ENCODE assay signal across 8 mouse cellular contexts in the genomic region with DNA sequence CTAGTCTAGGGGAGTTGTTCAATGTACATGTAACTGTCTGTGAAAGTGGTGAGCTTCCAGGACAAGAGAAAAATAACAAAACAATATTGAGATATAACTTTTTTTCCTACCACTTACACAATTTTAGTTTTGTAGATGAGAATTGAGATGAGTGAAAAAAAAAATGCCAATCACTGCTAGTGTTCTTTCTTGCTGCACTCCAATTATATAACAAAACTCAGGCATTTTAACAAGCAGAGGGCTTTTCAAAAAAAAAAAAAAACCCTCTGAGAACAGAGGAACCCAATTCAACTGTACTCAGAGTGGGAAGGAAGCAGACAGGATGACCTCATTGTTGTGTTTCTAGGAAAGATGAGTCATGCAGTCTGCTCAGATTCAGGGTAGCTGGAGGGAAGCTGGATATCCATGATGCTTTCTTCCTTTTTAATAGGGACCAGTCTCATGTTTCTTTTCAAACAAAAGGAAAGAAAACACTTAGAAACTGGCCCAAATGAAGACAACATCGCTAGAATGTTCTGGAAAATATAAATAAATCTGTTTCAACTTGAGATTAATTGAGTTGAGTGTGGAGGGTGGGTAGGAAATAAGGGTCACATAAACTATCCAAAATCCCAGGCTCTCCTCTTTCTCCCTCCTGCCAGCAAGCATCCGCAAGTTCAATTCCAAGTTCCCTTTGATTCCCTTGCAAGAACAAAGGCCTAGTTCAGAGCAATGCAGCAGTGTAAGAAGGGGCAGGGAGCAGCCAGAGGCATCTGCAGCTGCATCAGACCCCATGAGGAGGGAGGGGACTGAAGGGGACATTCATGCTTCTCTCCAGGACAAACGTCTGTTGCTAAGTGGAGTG.
DNase-seq lines count a peak whose midpoint lies in the region; ATAC-seq and TF ChIP-seq lines count a peak whose summit lies in the region.

No protein-coding gene starts in this region.

- H3K9me3 ChIP-seq in kidney, postnatal 0 days (replicated peaks; ENCODE audit: low read length), result no peaks in the 10 kb centered on the region
- no peaks in the 10 kb centered on the region for H3K9me3 ChIP-seq in embryonic facial prominence, embryonic 11.5 days (replicated peaks; ENCODE audit: control insufficient read depth, low read length)
- no peaks in the 10 kb centered on the region for H3K9me3 ChIP-seq in hindbrain, embryonic 12.5 days (replicated peaks)
- H3K9me3 ChIP-seq in midbrain, embryonic 14.5 days (ENCODE audit: control insufficient read depth, low read length), result no peaks in the 10 kb centered on the region
- H3K9me3 ChIP-seq in liver, postnatal 0 days (ENCODE audit: low read length), result no peaks in the 10 kb centered on the region

- DNase-seq in kidney, postnatal 0 days (ENCODE audit: low spot score), result peak; percentile 85
- DNase-seq in kidney, adult 18-20 months, result no peak
- peak; percentile 62 for DNase-seq in embryonic facial prominence, embryonic 11.5 days (ENCODE audit: low spot score)
- peak; percentile 21 for DNase-seq in midbrain, embryonic 14.5 days
- DNase-seq in urinary bladder, adult 18-20 months (ENCODE audit: low spot score in 2 of 2), result no peak
- no peak for DNase-seq in liver
- no peak for DNase-seq in liver, postnatal 0 days

- H3K4me2 ChIP-seq in kidney, postnatal 0 days (ENCODE audit: low read length), result no peak overlapping the region
- no peak overlapping the region for H3K4me2 ChIP-seq in embryonic facial prominence, embryonic 11.5 days (ENCODE audit: low read depth, low read length)
- H3K4me2 ChIP-seq in hindbrain, embryonic 12.5 days (replicated peaks), result no peak overlapping the region
- no peak overlapping the region for H3K4me2 ChIP-seq in midbrain, embryonic 14.5 days (ENCODE audit: low read length)
- no peak overlapping the region for H3K4me2 ChIP-seq in liver, postnatal 0 days (ENCODE audit: low read depth, low read length)

- H3K27ac ChIP-seq in kidney, postnatal 0 days, result no peak overlapping the region
- peak overlapping the region; percentile 16; the same call in 1 of the 2 replicates for H3K27ac ChIP-seq in embryonic facial prominence, embryonic 11.5 days (replicated peaks; ENCODE audit: low read depth, low read length)
- no peak overlapping the region for H3K27ac ChIP-seq in hindbrain, embryonic 12.5 days
- no peak overlapping the region for H3K27ac ChIP-seq in midbrain, embryonic 14.5 days (replicated peaks; ENCODE audit: low read depth, low read length)
- no peak overlapping the region for H3K27ac ChIP-seq in liver, postnatal 0 days (ENCODE audit: low read depth)

- H3K27me3 ChIP-seq in kidney, postnatal 0 days (ENCODE audit: insufficient read depth, low read length), result no peaks in the 10 kb centered on the region
- no peaks in the 10 kb centered on the region for H3K27me3 ChIP-seq in embryonic facial prominence, embryonic 11.5 days (ENCODE audit: control insufficient read depth, insufficient read depth, low read length)
- no peaks in the 10 kb centered on the region for H3K27me3 ChIP-seq in hindbrain, embryonic 12.5 days
- no peaks in the 10 kb centered on the region for H3K27me3 ChIP-seq in midbrain, embryonic 14.5 days (ENCODE audit: control insufficient read depth, insufficient read depth, low read length)
- no peaks in the 10 kb centered on the region for H3K27me3 ChIP-seq in liver, postnatal 0 days (ENCODE audit: insufficient read depth, low read length)

- no peak overlapping the region for H3K9ac ChIP-seq in kidney, postnatal 0 days (ENCODE audit: low read depth, low read length)
- no peak overlapping the region for H3K9ac ChIP-seq in embryonic facial prominence, embryonic 11.5 days (replicated peaks; ENCODE audit: low read length)
- H3K9ac ChIP-seq in hindbrain, embryonic 12.5 days, result no peak overlapping the region
- no peak overlapping the region for H3K9ac ChIP-seq in midbrain, embryonic 14.5 days (replicated peaks; ENCODE audit: low read length)
- no peak overlapping the region for H3K9ac ChIP-seq in liver, postnatal 0 days (replicated peaks)

- H3K4me1 ChIP-seq in kidney, postnatal 0 days (replicated peaks; ENCODE audit: insufficient read depth, low read length), result no peaks in the 10 kb centered on the region
- H3K4me1 ChIP-seq in embryonic facial prominence, embryonic 11.5 days (ENCODE audit: control insufficient read depth, insufficient read depth, low read length), result no peaks in the 10 kb centered on the region
- H3K4me1 ChIP-seq in hindbrain, embryonic 12.5 days, result 0 out of 2 replicates have a peak, but pooled peaks cover 4% of the 10 kb centered on the region
- H3K4me1 ChIP-seq in midbrain, embryonic 14.5 days (ENCODE audit: control insufficient read depth, insufficient read depth, low read length), result peaks cover 5% of the 10 kb centered on the region; the same call in 1 of the 2 replicates
- H3K4me1 ChIP-seq in liver, postnatal 0 days (ENCODE audit: insufficient read depth), result no peaks in the 10 kb centered on the region

- TF ChIP-seq CTCF in kidney, postnatal 0 days (IDR thresholded peaks at IDR 0.05; ENCODE audit: low read depth), result no peak
- no peak for TF ChIP-seq CTCF in liver, postnatal 0 days (IDR thresholded peaks at IDR 0.05; ENCODE audit: low read depth)

- H3K36me3 ChIP-seq in kidney, postnatal 0 days (ENCODE audit: insufficient read depth, low read length), result no peaks in the 10 kb centered on the region
- H3K36me3 ChIP-seq in embryonic facial prominence, embryonic 11.5 days (replicated peaks; ENCODE audit: control insufficient read depth, insufficient read depth, low read depth, low read length), result no peaks in the 10 kb centered on the region
- no peaks in the 10 kb centered on the region for H3K36me3 ChIP-seq in hindbrain, embryonic 12.5 days
- no peaks in the 10 kb centered on the region for H3K36me3 ChIP-seq in midbrain, embryonic 14.5 days (ENCODE audit: control insufficient read depth, insufficient read depth, low read length)
- no peaks in the 10 kb centered on the region for H3K36me3 ChIP-seq in liver, postnatal 0 days (replicated peaks; ENCODE audit: insufficient read depth, low read length)

- H3K4me3 ChIP-seq in kidney, postnatal 0 days (replicated peaks; ENCODE audit: low read depth, low read length), result no peak overlapping the region
- no peak overlapping the region for H3K4me3 ChIP-seq in embryonic facial prominence, embryonic 11.5 days (ENCODE audit: low read depth, low read length)
- H3K4me3 ChIP-seq in hindbrain, embryonic 12.5 days, result no peak overlapping the region
- H3K4me3 ChIP-seq in midbrain, embryonic 14.5 days (replicated peaks; ENCODE audit: low read depth, low read length), result no peak overlapping the region
- no peak overlapping the region for H3K4me3 ChIP-seq in liver, postnatal 0 days (ENCODE audit: low read depth, low read length)

- 27% methylated on average over 3 of the region's 3 CpGs for WGBS in kidney, postnatal 0 days
- WGBS in embryonic facial prominence, embryonic 11.5 days, result 17% methylated on average over 3 of the region's 3 CpGs
- 23% methylated on average over 3 of the region's 3 CpGs for WGBS in hindbrain, embryonic 12.5 days
- WGBS in midbrain, embryonic 14.5 days, result 20% methylated on average over 3 of the region's 3 CpGs
- WGBS in liver, postnatal 0 days (ENCODE audit: insufficient replicate concordance), result 36% methylated on average over 3 of the region's 3 CpGs

- TF ChIP-seq EP300 in liver, postnatal 0 days (IDR thresholded peaks at IDR 0.05; ENCODE audit: low read depth), result no peak

- peak; percentile 61; the same call in 1 of the 2 replicates for ATAC-seq in kidney, postnatal 0 days (replicated peaks; ENCODE audit: low FRiP score, low read depth)
- ATAC-seq in embryonic facial prominence, embryonic 11.5 days (replicated peaks; ENCODE audit: insufficient number of reproducible peaks, low FRiP score, low TSS enrichment, low read depth), result peak; percentile 87
- ATAC-seq in hindbrain, embryonic 12.5 days (ENCODE audit: low FRiP score), result peak; percentile 61; the same call in 1 of the 2 replicates
- ATAC-seq in midbrain, embryonic 14.5 days (ENCODE audit: low FRiP score, low TSS enrichment), result no peak
- no peak for ATAC-seq in liver, postnatal 0 days

Comparison
In these comparisons a context has a peak if more than half of its experiments do, and no peak if none do; other contexts are left out.
1. DNase-seq: peak in kidney, postnatal 0 days (single experiment), embryonic facial prominence, embryonic 11.5 days (single experiment) and midbrain, embryonic 14.5 days (single experiment); none in kidney, adult 18-20 months (single experiment), urinary bladder, adult 18-20 months (0 of 2), liver (single experiment) and liver, postnatal 0 days (single experiment).
2. ATAC-seq: peak in kidney, postnatal 0 days (single experiment), embryonic facial prominence, embryonic 11.5 days (single experiment) and hindbrain, embryonic 12.5 days (single experiment); none in midbrain, embryonic 14.5 days (single experiment) and liver, postnatal 0 days (single experiment).